Mouse (Mus musculus) left cerebral cortex, adult 8-10 months (tissue): ENCODE results near the gene Tmem234. TPM values are rescaled to one million over a fixed set of nuclear protein-coding genes. Genes with fewer than 3 reads are reported as not detected.

ENCODE experiments used
- DNase-seq, 2 experiments: peaks; one replicate each; pipeline ENCODE4 v3.0.0; 2022; ENCODE audit warnings: low spot score in 2 of 2
- total RNA-seq, 4 experiments: library from RNA; stranded (reverse); gene quantifications; 2 replicates each; pipeline ENCODE4 v1.2.4; 2022

Gene Tmem234
- total RNA-seq, 4 experiments from 2014 or later = 86.5 to 90.9 (median 89.3) TPM

DNA sequence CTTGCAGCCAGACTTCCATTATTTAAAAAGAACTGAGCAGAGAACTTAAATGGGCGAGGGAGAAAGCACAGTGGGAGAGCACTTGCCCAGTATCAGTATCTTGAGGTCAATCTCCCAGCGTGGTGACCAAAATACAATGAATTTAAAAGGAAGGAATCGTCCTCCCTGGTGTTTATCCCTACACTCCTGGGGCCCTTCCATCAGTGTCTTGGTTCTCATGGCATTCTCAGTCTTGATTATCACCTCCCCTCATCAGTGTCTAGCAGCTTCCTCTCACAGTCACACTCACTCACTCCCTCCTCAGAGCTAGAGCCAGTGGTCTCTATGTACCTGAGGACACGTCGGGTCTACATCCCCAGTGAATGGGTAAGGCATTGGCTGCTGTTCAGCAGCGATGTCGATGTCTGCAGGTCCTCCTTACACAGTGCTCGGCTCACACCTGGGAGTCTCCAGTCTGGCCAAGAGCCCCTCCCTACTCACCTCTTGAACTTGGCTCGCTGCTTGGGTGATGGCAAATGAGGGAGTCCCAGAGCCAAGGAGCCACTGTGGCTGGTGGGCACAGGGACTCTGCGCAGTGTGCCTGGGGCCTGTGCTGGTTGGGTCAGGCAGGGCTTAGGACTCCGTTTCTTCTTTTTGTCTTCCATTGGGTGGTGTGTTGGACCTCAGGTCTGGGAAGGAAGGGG lies 21.8 kb downstream of the Tmem234 start:
- no peak for DNase-seq

GRCm38 (mm10) chr4:129622803-129623535 lies 22.5 kb downstream of the Tmem234 start:
- DNase-seq = no peak

DNA sequence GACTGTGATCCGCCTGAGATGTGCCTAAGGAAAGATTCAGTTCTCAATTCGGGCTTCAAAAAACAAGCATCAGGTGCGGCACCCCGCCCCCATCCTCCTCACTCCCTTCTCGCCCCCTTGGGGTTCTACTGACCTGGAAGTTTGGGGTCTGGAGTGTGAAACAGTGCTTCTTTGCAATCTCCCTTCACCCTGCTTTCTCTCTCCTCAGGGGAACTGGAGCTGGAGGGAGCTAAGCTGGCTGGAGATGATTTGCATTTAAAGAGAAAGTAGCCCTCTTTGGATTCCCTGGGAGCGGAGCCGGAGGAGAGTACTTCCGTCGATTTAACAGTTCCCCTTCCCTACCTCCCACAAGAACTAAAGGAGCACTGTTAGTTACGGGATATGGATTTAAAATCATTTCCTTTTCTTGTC lies 23.2 kb downstream of the Tmem234 start, which contains the start of gene Ccdc28b:
TSS of gene Ccdc28b (minus strand) at position 267 of the 411 bp plus-strand sequence.
- DNase-seq = peak in 1 of 2 experiments; percentile 52

- peak; percentile 71 to 93 for DNase-seq
Measured at GRCm38 (mm10) chr4:129624281-129625028, 24.0 kb downstream of the Tmem234 start.

DNA sequence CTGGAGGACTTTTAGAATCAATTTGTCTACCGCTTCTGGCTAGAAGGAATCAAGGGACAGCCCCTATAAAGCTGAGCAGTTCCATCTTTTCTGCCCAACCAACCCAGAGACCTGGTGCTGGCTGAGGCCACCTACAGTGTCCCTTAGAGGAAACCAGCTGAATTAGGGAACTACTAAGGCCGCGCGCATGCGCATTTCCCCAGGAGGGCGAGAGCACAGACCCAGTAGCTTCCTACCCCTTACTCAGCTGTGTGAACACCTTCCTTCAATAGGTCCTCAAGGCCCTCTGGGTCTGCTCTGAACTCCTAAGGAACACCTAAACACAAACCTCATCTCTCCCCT lies 24.5 kb downstream of the Tmem234 start:
- peak; percentile 56 to 73 for DNase-seq

- no peak for DNase-seq
Measured at GRCm38 (mm10) chr4:129625496-129625895, 25.0 kb downstream of the Tmem234 start.

GRCm38 (mm10) chr4:129626035-129626434 lies 25.6 kb downstream of the Tmem234 start:
- no peak for DNase-seq

DNA sequence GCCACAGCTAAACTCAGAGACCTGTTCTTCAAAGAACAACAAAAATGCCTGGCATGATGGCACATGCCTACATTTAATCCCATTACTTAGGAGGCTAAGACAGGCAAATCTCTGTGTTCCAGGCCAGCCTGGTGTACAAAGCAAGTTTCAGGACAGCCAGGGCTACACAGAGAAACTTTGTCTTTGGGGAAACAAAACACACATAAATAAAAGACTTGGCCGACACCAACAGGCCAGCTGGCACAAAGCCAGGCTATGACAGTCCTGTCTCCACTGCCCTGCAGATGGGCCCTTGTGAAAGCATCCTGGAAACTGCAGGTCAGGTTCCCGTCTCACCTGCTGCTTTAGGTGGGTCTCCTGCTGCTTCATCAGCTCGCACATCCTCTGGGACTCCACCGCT lies 30.5 kb downstream of the Tmem234 start:
- DNase-seq = no peak

- DNase-seq = no peak
Measured at GRCm38 (mm10) chr4:129631867-129632266, 31.4 kb downstream of the Tmem234 start.

GRCm38 (mm10) chr4:129633852-129634251 lies 33.4 kb downstream of the Tmem234 start:
- no peak for DNase-seq

- no peak for DNase-seq
Measured at GRCm38 (mm10) chr4:129639221-129639620, 38.8 kb downstream of the Tmem234 start.

DNA sequence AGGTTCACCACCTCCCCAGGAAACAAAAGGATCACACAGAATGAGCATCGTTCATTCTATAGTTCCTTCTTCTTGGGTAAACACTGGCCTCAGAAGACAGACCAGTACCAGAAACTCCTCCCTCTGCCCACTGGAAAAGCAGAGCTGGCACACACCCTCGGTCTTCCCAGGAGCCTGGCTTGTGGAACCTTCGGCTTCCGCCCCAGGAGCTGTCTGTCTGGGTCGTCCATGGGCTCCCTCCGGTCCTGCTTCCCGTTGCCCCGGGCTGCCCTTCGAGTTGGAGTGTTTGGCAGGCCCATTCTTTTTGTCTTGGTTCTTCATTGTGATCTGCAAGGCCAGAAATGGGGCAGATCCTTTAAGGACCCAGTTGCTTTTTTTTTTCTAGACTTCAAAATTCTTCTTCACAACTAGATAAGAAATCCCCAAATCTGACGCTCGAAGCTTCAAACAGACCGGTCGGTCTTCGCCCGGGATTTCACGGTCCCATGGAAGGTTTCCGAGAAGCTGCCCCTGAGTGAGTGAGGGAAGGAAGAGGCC lies 39.7 kb downstream of the Tmem234 start:
- DNase-seq = no peak

DNA sequence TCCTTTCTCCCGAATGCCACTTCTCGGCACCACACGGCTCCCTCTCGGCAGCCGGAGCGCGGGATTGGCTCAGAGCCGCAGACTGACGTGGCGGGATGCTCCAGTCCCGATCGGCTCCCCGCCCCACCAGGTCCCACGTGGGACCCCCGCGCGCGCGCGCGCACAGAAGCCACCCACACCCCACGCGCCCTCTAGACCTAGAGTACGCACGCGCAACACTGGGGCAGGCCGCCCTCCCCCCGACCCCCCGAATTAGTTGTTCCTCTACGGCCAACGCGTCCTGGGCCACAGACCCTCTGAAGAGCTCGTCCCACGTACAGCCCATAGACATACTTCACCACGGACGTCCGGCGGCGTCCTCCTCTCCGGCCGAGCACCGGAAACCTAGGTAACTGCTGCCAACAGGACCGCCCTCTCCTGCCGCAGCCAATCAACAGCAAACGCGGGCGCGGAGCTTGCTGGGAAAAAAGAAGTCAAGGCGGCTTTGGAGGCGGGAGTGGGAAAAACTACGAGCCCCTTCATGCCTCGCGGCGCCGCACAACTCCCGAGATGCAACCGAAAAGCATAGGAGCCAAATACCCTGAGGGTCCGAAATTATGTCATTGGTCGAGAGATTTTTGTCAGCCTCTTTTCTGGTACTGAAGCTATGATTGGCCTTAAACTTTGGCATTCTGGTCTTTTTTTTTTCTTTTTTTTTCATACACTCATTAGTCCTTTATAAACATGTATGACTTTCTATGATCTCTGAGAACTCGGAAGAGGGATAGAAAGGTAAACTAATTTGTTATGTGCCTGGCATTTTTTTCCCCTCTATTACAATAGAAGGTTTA lies 40.4 kb downstream of the Tmem234 start, which contains the start of gene Txlna:
TSS of gene Txlna (minus strand) at position 428 of the 830 bp plus-strand sequence.
- peak; percentile 95 to 97 for DNase-seq

DNA sequence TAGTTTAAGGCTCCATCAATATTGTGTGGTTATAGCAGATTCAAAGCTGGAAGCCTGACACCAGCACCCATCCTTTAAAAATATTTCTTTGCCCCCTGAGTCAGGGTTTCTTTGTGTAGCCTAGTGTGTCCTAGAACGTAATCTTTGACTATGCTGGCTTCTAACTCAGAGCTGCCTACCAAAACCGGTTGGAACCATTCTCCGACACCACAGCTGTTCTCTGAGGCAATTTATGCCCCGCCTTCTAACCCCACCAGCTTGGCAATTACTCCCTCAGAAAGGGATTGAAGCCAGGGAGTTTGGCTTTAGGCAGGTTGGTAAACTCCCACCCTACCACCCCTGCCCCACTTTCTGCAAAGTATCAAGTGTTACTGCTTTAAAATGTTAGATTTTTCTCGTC lies 41.3 kb downstream of the Tmem234 start:
- no peak for DNase-seq

DNA sequence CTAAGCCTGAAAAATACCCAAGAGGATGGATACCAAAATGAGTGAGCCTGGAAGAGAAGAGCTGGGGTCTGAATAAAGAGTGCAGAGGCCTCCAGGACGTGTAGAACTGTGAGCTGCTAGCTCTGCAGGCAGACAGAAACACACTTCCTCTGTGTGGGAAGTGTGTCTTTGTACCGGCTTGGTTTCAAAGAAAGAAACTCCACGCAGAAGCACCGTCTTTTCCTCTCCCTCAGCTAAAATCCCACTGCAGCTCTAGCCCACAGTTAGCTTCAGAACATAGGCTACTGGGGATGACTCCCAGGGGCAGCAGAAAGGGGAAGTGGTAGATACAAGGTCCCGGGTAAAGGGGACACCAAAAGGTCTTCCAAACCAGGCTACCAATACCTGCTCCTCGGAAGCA lies 44.7 kb downstream of the Tmem234 start:
- no peak for DNase-seq

- DNase-seq = no peak
Measured at GRCm38 (mm10) chr4:129648656-129649055, 48.2 kb downstream of the Tmem234 start.

DNA sequence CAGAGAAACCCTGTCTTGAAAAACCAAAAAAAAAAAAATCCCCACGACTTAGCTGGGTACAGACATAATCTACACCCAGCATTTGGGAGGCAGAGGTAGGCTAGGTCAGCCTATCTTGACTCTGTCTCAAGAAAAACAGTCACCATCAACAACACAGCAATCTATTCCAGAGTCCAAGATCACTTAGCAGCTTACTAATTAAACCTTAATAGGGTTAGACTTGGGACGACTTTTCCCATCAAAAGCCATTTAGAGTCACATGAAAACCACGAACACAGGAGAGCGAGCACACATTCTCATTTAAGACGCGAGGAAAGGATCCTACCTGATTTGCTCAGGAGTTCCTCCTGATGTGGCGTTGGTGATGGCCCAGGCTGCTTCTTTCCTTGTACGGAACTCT lies 49.9 kb downstream of the Tmem234 start:
- no peak for DNase-seq

- DNase-seq = no peak
Measured at GRCm38 (mm10) chr4:129654770-129655169, 54.3 kb downstream of the Tmem234 start.

- DNase-seq = no peak
Measured at GRCm38 (mm10) chr4:129661584-129661983, 61.1 kb downstream of the Tmem234 start.

GRCm38 (mm10) chr4:129662255-129662813 lies 61.9 kb downstream of the Tmem234 start:
- DNase-seq = no peak
